Mouse (Mus musculus) hindbrain, embryonic 16.5 days (tissue): ENCODE data around the gene Vmn1r2. TPM values are rescaled to one million over a fixed set of nuclear protein-coding genes. Genes with fewer than 3 reads are reported as not detected.
"Not testable (repeated sequence)": the region's sequence is repeated elsewhere in the genome, so short reads cannot be mapped to it uniquely, and the experiment has no call there.

ENCODE experiments used
- ATAC-seq: fragments of 200-750 bp; cut with Nextera tagmentation; 2 replicates; pipeline ENCODE4 v1.8.0; 2017; ENCODE audit warnings: moderate TSS enrichment, moderate library complexity
- H3K27ac ChIP-seq: fragments of 300-500 bp; sonication (generic); 2 replicates; pipeline ENCODE4 v1.5.1; 2014; ENCODE audit warnings: low read depth, mild to moderate bottlenecking, control low read depth, low read length, moderate library complexity
- H3K27me3 ChIP-seq: fragments of 300-500 bp; sonication (generic); replicated peaks from 2 replicates; pipeline ENCODE4 v1.6.1; 2014; ENCODE audit warnings: low read length; ENCODE audit not compliant: control insufficient read depth, insufficient read depth
- H3K36me3 ChIP-seq: fragments of 300-500 bp; sonication (generic); 2 replicates; pipeline ENCODE4 v1.6.1; 2014; ENCODE audit warnings: mild to moderate bottlenecking, low read length, moderate library complexity, mixed read lengths; ENCODE audit not compliant: control insufficient read depth, insufficient read depth
- H3K4me1 ChIP-seq: fragments of 300-500 bp; sonication (generic); 2 replicates; pipeline ENCODE4 v1.6.1; 2014; ENCODE audit warnings: low read depth, low read length; ENCODE audit not compliant: control insufficient read depth, insufficient read depth
- H3K4me2 ChIP-seq: fragments of 300-500 bp; sonication (generic); 2 replicates; pipeline ENCODE4 v1.6.1; 2014; ENCODE audit warnings: mild to moderate bottlenecking, low read length, control low read depth, moderate library complexity
- H3K4me3 ChIP-seq: fragments of 300-500 bp; sonication (generic); 2 replicates; pipeline ENCODE4 v1.5.1; 2014; ENCODE audit warnings: mild to moderate bottlenecking, low read length, control low read depth, moderate library complexity
- H3K9ac ChIP-seq: fragments of 300-500 bp; sonication (generic); 2 replicates; pipeline ENCODE4 v1.6.1; 2014; ENCODE audit warnings: low read depth, mild to moderate bottlenecking, control low read depth, low read length, moderate library complexity
- H3K9me3 ChIP-seq: fragments of 300-500 bp; sonication (generic); 2 replicates; pipeline ENCODE4 v1.6.1; 2014; ENCODE audit warnings: mild to moderate bottlenecking, low read length, moderate library complexity; ENCODE audit not compliant: control insufficient read depth
- WGBS: fragments of 180-500 bp; shearing (Covaris S2); extraction: QIAGEN DNeasy Blood & Tissue Kit; methylation state at CpG from one replicate; pipeline ENCODE4 v1.1.7; 2014; 5-methylcytosine and 5-hydroxymethylcytosine counted together
- polyA plus RNA-seq: library from polyadenylated mRNA; unstranded; fragments of >200 nt; fragmentation: Nextera tagmentation; extraction: Ambion mirVana; gene quantifications from 2 replicates; pipeline ENCODE4 v1.2.1, GENCODE M21; 2015

Gene Vmn1r2
- not detected in 2 replicates for polyA plus RNA-seq

DNA sequence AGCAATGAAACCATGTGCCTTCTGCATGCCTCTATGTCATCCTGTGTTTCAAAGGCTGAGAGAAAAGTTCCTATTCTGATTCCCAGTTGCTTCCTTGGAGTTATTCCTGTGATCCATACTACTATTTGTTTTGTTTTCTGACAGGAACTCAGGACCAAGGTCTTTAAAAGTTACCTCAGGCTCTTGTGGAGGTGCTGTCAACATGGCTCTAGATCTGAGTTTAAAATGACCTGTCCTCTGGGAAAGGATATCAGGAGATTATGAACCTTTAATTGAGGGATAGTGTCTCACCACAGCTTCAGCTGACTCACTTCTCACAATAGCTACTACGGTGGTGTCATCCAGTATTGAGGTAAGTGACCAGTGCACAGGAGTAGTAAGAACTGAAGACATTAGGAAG, at the start of gene Vmn1r2:
Gene Vmn1r2 (plus strand): TSS at position 301 of the 400 bp plus-strand sequence.
- not testable (repeated sequence) for H3K4me2 ChIP-seq, H3K27me3 ChIP-seq, H3K27ac ChIP-seq, H3K9ac ChIP-seq, H3K36me3 ChIP-seq, ATAC-seq, H3K4me1 ChIP-seq, H3K4me3 ChIP-seq
- WGBS = no CpG with 5 or more reads among the region's 1 CpGs
- peaks cover 19% of the 10 kb centered on the region for H3K9me3 ChIP-seq

DNA sequence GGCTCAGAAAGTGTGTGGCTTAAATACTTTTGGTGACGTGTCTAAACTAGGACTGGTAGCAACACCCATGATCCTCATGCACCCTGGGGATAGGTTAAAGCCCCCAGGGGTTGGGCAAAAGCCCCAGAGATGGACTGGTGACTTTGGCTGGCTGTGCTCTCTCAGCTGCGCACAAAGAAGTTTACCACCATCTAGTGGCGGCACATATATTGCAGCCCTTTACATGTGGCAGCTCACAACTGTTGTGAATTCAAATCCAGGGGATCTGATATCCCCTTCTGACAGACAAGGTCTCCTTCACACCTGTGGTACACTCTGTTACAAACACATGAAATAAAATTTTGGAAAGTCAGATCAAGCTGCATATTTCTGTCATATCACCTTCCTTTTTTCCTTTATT, 19.2 kb upstream of the Vmn1r2 start:
- no CpG with 5 or more reads among the region's 3 CpGs for WGBS
- H3K27me3 ChIP-seq = not testable (repeated sequence)

DNA sequence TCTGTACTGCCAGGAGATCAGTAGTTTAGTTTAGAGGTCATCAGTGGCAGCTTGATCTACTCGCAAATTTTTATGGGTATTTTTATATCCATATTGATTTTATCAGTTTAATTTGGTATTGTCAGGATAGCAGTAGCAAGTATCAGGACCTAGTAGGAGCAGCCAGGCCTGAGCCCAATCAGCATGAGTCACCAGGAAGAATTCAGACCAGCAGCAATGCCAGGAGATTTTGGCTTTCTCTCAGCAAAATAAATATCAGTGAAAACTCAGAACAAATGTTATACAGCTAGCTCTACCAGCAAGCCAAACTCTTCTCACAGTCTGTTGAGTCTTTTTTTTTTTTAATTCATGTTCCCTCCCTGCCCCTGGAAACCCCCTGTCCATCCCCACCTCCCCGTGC, 13.8 kb upstream of the Vmn1r2 start:
- not testable (repeated sequence) for H3K36me3 ChIP-seq, H3K4me3 ChIP-seq, H3K27me3 ChIP-seq, H3K27ac ChIP-seq, H3K9me3 ChIP-seq, H3K4me1 ChIP-seq, H3K9ac ChIP-seq, ATAC-seq, H3K4me2 ChIP-seq
- WGBS = 85% methylated on average over 2 of the region's 2 CpGs

More for the DNA sequence above, 19.2 kb upstream of the Vmn1r2 start:
- H3K36me3 ChIP-seq, ATAC-seq, H3K4me2 ChIP-seq, H3K27ac ChIP-seq, H3K9me3 ChIP-seq, H3K4me1 ChIP-seq, H3K4me3 ChIP-seq, H3K9ac ChIP-seq: not testable (repeated sequence)

DNA sequence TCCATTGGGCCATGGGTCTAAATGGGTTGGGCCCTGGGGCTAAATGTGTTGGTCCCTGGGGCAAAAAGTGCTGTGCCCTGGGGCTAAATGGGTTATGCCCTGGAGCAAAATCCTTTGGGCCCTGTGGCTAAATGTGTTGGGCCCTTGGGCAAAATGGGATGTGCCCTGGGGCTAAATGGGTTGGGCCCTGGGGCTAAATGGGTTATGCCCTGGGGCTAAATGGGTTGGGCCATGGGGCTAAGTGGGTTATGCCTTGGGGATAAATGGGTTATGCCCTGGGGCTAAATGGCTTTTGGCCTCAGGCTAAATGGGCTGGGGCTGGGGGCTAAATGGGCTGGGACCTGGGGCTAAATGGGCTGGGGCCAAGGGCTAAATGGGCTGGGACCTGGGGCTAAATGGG, 2.7 kb upstream of the Vmn1r2 start:
- H3K9ac ChIP-seq, H3K36me3 ChIP-seq, H3K4me1 ChIP-seq, H3K27ac ChIP-seq, H3K4me2 ChIP-seq, H3K4me3 ChIP-seq, ATAC-seq, H3K27me3 ChIP-seq: not testable (repeated sequence)
- peaks cover 19% of the 10 kb centered on the region for H3K9me3 ChIP-seq

DNA sequence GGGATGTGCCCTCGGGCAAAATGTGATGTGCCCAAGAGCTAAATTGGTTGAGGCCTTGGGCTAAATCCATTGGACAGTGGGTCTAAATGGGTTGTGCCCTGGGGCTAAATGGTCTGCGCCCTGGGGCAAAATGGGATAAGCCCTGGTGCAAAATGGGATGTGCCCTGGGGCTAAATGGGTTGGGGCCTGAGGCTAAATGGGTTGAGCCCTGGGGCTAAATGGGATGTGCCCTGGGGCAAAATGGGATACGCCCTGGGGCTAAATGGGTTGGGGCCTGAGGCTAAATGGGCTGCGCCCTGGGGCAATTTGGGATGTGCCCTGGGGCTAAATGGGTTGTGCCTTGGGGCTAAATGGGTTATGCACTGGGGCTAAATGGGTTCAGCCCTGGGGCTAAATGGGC, 2.1 kb upstream of the Vmn1r2 start:
- no peak overlapping the region for H3K4me2 ChIP-seq
- H3K27ac ChIP-seq = no peak overlapping the region
- WGBS = 95% methylated on average over 4 of the region's 4 CpGs
- H3K36me3 ChIP-seq = no peaks in the 10 kb centered on the region
- H3K4me1 ChIP-seq = no peaks in the 10 kb centered on the region
- H3K4me3 ChIP-seq = no peak overlapping the region
- H3K9me3 ChIP-seq = peaks cover 19% of the 10 kb centered on the region
- no peak for ATAC-seq
- no peaks in the 10 kb centered on the region for H3K27me3 ChIP-seq
- no peak overlapping the region for H3K9ac ChIP-seq

DNA sequence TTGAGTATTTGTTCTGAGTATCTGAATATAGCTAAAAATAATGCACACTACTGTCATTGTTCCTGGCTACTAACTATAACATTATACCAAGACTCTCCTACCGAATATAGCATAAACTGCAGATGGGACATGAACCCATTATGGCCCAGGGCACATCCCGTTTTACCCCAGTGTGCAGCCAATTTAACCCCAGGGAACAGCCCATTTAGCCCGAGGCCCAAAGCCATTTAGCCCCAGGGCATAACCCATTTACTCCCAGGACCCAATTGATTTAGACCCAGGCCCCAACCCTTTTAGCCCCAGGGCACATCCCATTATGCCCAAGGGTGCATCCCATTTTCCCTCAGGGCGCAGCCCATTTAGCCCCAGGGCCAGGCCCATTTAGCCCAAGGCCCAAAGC, 7.5 kb downstream of the Vmn1r2 start:
- H3K9ac ChIP-seq, H3K4me1 ChIP-seq, H3K36me3 ChIP-seq, H3K27me3 ChIP-seq, ATAC-seq, H3K4me2 ChIP-seq, H3K27ac ChIP-seq, H3K4me3 ChIP-seq: not testable (repeated sequence)
- WGBS = 79% methylated on average over 4 of the region's 4 CpGs
- H3K9me3 ChIP-seq = peaks cover 24% of the 10 kb centered on the region

DNA sequence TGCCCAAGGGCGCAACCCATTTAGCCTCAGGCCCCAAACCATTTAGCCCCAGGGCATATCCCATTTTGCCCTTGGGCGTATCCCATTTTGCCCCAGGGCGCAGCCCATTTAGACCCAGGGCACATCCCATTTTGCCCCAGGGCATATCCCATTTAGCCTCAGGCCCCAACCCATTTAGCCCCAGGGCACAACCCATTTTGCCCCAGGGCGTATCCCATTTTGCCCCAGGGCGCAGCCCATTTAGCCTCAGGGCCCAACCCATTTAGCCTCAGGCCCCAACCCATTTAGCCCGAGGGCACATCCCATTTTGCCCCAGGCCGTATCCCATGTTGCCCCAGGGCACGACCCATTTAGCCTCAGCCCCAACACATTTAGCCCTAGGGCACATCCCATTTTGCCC, 8.6 kb downstream of the Vmn1r2 start:
- H3K4me1 ChIP-seq, ATAC-seq, H3K9ac ChIP-seq, H3K4me3 ChIP-seq, H3K36me3 ChIP-seq, H3K4me2 ChIP-seq, H3K27ac ChIP-seq, H3K27me3 ChIP-seq: not testable (repeated sequence)
- 93% methylated on average over 5 of the region's 8 CpGs for WGBS
- H3K9me3 ChIP-seq = peaks cover 34% of the 10 kb centered on the region

DNA sequence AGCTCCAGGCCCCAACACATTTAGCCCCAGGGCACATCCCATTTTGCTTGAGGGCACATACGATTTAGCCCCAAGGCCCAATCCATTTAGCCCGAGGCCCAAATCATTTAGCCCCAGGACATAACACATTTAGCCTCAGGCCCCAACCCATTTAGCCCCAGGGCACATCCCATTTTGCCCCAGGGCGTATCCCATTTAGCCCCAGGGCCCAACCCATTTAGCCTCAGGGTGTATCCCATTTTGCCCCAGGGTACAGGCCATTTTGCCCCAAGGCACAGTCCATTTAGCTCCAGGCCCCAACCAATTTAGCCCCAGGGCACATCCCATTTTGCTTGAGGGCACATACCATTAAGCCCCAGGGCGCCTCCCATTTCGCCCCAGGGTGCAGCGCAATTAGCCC, 9.1 kb downstream of the Vmn1r2 start:
- WGBS = 89% methylated on average over 6 of the region's 6 CpGs

DNA sequence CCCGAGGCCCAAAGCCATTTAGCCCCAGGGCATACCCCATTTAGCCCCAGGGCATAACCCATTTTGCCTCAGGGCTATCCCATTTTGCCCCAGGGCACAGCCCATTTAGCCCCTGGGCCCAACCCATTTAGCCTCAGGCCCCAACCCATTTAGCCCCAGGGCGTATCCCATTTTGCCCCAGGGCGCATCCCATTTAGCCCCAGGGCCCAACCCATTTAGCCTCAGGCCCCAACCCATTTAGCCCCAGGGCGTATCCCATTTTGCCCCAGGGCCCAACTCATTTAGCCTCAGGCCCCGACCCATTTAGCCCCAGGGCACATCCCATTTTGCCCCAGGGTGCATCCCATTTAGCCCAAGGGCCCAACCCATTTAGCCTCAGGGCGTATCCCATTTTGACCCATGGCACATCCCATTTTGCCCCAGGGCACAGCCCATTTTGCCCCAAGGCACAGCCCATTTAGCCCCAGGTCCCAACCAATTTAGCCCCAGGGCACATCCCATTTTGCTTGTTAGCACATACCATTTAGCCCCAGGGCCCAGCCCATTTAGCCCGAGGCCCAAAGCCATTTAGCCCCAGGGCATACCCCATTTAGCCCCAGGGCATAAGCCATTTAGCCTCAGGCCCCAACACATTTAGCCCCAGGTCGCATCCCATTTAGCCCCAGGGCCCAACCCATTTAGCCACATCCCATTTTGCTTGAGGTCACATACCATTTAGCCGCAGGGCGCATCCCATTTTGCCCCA, 9.8 kb downstream of the Vmn1r2 start:
- 89% methylated on average over 10 of the region's 10 CpGs for WGBS
- H3K4me2 ChIP-seq, ATAC-seq, H3K27ac ChIP-seq, H3K36me3 ChIP-seq, H3K4me1 ChIP-seq, H3K4me3 ChIP-seq, H3K27me3 ChIP-seq, H3K9ac ChIP-seq: not testable (repeated sequence)
- peaks cover 39% of the 10 kb centered on the region for H3K9me3 ChIP-seq

More for the DNA sequence above, 9.1 kb downstream of the Vmn1r2 start:
- H3K27ac ChIP-seq, H3K9ac ChIP-seq, H3K4me2 ChIP-seq, H3K4me3 ChIP-seq, ATAC-seq, H3K27me3 ChIP-seq, H3K36me3 ChIP-seq, H3K4me1 ChIP-seq: not testable (repeated sequence)
- peaks cover 37% of the 10 kb centered on the region for H3K9me3 ChIP-seq
